Mouse (Mus musculus) NIH3T3 (cell line): ENCODE data around the gene Olfr460.
"Not testable (repeated sequence)": the region's sequence is repeated elsewhere in the genome, so short reads cannot be mapped to it uniquely, and the experiment has no call there.

Experiments used
- DNase-seq: peaks from one replicate; pipeline ENCODE4 v3.0.0-alpha.2; 2012; ENCODE audit warnings: low read depth

Olfr460 gene

DNA sequence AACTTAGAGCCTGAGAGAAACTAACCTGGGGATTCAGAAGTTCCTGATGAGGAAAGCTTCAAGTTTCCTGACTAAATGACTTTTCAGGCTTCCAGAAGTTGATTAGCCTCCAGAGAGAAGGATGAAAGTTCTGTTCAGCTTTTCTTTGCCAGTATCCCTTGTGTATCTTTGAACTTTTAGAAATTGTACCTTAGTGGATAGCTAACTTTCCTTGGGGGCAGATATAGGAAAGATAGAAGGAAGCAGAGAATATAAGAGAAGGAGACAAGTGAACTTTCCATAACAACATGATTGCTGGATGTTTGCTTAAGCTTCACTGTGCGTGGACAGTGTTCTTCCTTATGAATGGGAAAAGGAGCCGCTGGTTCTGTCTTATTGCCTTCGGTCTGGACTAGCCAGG lies at the start of gene Olfr460:
Gene Olfr460, plus strand, starts transcription at position 301 of the 400 bp plus-strand sequence.
- DNase-seq = no peak

DNA sequence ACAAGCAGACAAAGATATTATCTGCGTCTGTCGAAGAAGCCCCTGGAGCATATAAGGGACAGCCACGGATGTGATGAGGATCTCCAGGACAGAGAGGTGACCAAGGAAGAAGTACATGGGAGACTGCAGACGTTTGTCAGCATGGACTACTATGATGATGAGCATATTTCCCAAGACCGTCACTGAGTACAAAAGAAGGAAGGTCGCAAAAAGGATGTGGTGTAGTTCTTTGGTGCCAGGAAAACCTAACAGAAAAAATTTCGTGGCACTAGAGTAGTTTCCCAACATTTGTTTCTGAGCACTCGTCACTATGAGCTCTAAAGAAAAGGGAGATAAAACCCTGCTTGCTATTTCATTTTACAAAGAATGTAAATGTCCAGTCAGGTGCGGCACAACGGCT lies 24.6 kb upstream of the Olfr460 start:
- no peak for DNase-seq

DNA sequence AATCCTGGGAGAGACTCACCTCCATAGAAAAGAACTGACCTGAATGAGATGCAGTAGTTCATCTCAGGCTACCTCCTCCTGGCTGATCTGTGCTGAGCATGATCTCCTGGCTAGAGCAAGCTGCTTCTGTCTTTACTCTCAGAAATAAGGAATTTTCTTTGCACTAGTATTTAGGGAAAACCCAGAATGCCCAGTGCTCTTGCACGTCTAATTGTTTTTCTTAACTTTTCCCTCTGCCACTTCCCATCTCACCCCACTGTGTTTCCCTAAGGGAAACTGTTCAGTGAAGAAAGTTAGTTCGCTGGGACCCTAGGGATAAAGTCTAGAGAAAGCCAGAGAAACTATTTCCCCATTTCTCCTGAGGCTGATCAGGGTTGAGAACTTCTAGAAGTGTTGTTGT lies 14.3 kb upstream of the Olfr460 start, which contains the start of gene Olfr461:
Gene Olfr461, minus strand, starts transcription at position 101 of the 400 bp plus-strand sequence.
- DNase-seq = no peak

DNA sequence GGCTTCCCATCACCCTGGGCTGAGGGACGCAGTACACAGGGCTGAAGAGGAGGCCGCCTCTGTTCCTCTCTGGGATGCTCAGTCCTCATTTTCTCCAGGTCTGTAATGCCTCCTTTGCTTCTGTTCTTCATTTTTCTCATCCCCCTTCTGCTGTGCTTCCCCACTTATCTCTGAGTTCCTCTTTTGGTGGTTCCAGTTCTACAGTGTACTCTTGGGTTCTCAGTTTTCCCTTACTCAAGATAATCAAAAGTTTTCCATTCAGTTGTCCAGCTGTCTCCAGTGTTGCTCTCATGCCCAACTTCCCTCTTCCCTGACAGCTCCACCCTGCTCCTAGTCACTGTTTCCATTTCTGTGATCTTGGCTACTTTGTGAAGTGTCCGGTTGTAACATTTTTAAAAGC lies 4.3 kb downstream of the Olfr460 start:
- DNase-seq = no peak

DNA sequence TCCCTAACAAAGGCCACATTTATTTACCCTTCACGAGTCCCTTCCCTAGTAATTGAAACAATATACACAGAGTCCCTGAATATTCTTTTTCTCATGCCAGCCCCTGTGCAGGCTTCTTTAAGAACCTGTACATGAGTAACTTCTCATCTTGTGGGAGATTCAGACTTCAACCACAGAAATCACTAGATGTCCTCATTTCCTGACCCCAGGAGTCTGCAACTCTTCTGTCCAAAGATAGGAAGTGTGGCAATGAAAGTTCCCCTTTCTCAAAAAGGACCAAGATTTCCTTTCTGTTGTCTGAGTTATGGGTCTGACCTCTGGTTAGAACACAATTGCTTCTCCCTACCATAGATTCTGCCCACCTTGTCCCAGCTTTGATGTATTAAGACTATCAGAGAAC lies 7.0 kb downstream of the Olfr460 start:
- no peak for DNase-seq

DNA sequence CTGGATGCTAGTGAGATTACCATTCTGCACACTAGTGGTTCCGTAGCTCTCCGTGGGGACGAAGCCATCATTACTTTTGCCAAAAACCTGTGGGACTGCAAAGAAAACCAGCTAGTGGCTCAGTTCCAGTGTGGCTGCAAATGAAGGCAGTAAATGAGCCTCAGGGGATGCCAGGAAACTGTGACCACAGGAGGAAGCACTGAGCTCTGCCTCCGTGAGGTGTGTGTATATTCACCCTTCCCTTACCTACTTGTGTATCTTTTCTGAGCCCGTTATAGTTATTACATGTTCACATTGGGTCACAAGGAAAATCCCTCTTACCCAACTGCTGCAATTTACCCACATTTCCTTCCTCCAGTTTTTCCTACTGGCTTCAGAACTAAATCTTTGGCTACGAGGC lies 15.0 kb downstream of the Olfr460 start:
- no peak for DNase-seq

DNA sequence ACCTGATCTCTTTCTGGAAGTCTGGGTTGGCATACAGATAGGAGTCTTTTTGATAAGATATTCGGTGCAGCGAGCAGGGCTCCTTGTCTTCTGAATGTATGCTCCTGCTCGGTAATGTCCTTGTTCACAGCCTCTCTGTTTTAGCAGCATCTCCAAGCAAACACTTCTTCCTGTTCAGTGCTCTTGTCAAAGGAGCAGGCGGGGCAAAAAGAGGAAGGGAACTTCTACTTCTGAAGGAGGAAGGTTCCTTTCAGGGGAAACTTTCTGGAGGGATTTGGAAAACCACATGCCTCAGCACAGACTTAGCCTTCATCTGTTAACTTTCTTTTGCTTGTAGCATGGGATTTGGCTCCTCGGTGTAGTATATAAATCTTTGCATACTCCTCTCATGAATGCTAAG lies 16.4 kb downstream of the Olfr460 start, which contains the start of gene Clec5a:
Gene Clec5a, minus strand, starts transcription at position 177 of the 400 bp plus-strand sequence.
- DNase-seq = no peak

DNA sequence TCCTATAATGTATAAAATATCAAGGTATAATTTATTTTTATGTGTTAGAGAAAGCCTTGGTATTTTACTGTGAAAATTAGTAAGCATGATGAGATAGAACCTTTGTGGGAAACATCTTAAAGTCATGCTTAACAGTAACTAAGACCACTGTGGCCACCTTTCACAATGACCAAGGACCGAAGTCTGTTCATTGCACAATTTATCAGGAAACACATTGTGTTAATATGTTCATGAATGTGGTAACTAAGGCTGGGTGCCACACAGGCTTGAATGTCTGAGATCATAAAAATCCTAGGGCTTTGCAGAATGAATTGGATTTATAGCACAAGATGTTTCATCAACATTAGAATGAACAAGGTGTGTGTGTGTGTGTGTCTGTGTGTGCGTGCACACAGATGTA lies 19.1 kb downstream of the Olfr460 start:
- no peak for DNase-seq

DNA sequence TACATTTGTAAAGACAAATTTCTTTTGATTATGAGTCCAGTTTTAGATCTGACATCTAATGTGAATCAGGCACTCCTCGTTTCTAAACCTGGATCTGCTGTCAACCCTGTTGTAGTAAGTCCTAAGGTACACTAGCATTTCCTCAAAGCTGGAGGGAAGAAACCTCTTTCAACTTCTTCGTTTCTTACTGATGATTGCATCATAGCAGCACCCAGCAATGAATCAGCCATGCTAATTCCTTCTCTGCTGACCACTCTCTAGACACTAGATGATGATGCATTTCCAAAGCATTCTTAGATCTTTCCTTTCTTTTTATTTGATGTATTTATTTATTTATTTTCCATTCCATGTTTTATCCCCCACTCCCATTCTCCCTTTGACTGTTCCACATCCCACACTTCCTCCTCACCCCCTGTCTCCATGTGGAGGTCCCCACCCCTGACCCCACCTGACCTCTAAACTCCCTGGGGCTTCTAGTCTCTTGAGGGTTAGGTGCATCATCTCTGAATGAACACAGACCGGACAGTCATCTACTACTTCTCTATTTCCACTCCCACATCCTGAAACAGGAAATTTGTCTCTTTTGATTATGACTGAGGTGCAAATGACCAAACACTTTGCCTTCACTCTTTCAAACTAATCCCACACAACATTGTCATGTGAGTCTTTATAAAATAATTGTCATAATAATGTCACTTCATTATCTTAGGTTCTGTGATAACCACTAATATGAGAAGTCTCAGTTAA lies 25.7 kb downstream of the Olfr460 start:
- peak; percentile 8 for DNase-seq

DNA sequence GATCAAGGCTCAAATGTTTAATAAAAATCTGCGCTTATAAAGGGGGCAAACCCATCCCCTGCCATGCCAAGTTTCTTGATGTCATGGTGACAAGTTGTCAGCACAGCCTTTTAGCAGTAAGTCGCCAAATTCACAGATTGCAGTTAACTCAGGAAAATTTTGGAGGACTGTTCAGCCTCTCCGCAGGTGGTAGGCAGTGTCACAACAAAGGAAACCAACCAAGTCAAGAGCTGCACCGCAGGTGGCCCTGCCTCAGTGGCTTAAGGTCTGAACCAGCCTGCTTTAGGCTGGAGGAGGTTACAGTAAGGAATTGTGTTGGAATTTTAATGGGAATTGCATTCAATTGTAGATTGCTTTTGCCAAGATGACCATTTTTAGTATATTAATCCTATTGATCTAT lies 29.3 kb downstream of the Olfr460 start:
- not testable (repeated sequence) for DNase-seq

DNA sequence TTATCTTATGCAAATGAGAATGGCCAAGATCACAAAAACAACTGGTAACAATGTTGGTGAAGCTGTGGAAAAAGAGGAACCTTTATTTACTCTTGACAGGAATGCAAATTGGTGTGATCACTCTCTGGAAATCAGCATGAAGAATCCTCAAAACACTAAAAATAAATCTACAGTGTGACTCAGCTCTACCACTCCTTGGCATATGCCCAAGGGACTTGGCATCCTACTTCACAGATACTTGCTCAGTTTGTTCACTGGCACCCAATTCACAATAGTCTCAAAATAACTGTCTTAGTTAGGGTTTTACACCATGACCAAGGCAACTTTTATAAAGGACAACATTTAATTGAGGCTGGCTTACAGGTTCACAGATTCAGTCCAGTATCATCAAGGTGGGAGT lies 38.1 kb downstream of the Olfr460 start:
- peak; percentile 51 for DNase-seq

DNA sequence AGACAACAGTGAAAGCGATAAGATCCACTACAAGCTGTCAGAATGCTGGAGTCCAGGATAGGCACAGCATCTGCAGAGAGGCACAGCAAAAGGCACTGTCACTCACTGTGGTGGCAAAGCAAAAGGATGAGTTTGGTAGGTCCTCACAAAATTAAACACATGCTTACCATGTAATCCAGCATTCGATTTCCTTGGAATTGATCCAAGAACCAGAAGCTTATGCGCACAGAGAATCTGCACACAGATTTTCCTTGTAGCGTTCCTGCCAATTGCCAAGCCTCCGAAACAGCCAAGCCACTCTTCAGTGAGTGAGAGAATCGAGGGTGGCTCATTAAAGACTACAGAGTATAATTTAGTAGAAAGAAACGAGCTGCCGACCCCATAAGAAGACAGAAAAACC lies 41.0 kb downstream of the Olfr460 start:
- no peak for DNase-seq

DNA sequence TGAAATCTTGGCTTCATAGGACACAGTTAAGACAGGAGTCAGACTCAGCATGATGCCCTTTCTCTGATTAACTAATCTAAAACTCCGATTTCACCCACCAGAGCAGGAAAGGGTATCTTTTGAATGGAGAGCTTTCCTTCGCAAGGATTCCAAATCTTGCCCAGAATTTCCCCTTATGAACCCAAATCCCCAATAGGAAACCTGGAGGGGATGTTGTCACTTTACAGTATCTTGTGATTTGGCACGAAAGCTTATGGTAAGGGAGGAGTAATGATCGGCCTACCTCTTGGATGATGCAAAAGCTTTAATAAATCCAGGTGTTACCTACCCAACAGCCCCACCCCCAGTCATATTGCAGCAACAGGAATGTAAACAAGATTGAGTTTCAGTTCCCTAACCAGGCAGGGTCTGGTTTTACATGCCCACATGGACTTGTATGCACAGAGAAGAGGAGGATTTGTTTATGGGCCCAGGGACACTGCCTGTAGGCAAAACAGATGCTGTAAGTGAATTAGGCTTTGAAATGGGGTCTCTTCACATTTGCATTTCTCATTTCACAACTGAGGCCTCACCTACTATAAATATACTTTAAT lies 44.1 kb downstream of the Olfr460 start, which contains the start of gene Tas2r138:
Gene Tas2r138, minus strand, starts transcription at position 51 of the 593 bp plus-strand sequence.
- no peak for DNase-seq

DNA sequence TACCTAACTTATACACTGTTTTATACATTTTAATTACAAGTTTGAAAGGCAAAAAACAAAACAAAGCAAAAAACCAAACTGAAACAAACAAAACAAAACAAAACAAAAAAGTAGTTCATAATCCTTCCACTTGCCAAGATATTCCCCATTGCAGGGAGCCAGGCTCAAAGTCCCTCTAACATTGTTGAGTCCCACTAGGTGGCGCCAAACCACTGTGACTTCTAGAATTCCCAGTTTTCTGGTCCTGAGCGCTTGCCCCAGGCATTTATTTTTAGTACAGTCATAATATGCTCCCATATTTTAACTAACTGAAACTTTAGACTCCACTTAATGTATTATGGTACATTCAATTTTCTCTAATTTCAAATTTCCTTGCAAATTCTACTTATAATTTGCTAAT lies 48.7 kb downstream of the Olfr460 start:
- peak; percentile 89 for DNase-seq
